Mouse (Mus musculus) left cerebral cortex, adult 2 months (tissue): Measurements from ENCODE around the gene Irf1. TPM values are rescaled to one million over a fixed set of nuclear protein-coding genes. Genes with fewer than 3 reads are reported as not detected.

Experiments used
- DNase-seq, 2 experiments: peaks; one replicate each; pipeline ENCODE4 v3.0.0; 2021 to 2022; ENCODE audit warnings: low spot score in 2 of 2, mixed read lengths in 1 of 2; ENCODE audit errors: extremely low spot score in 1 of 2
- H3K27ac ChIP-seq: fragments of 200-600 bp; 2 replicates; pipeline ENCODE4 v1.8.1; 2022
- H3K4me3 ChIP-seq: fragments of 200-600 bp; 2 replicates; pipeline ENCODE4 v1.8.1; 2022
- CTCF ChIP-seq: fragments of 200-600 bp; IDR thresholded peaks from 2 replicates; pipeline ENCODE4 v1.8.1; 2022; ENCODE audit warnings: antibody characterized with exemption, mild to moderate bottlenecking, moderate library complexity
- intact Hi-C: fragments of 180-260 bp; cut with DNase I; formaldehyde crosslinking; loops from one replicate; pipeline ENCODE4 v1.15.1; 2025
- total RNA-seq, 2 experiments: library from RNA; stranded (reverse); gene quantifications; 2 replicates each; pipeline ENCODE4 v1.2.3; 2021

Irf1 gene
- total RNA-seq, 2 experiments from 2014 or later = 6.6 to 8.2 TPM

DNA sequence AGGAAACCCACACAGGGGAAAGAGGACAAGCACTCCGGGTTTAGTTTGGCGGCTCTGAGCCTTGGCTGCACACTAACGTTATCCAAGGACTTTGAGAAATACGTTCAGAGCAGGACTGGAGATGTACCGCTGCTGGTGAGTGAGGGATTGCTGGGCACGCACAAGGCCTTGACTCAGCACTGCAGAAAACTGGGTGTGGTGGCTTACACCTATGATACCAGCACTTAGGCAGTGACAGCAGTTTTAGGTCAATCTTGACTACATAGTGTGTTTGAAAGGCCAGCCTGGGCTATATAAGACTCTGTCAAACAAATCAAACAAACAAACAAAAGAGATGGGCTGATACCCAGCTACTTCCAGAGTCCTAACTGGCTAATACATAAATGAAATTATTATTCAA, 33.7 kb downstream of the Irf1 start:
- H3K4me3 ChIP-seq = no peak overlapping the region
- DNase-seq = no peak
- intact Hi-C loops = no loop called here
- H3K27ac ChIP-seq = no peak overlapping the region
- TF ChIP-seq CTCF = no peak

DNA sequence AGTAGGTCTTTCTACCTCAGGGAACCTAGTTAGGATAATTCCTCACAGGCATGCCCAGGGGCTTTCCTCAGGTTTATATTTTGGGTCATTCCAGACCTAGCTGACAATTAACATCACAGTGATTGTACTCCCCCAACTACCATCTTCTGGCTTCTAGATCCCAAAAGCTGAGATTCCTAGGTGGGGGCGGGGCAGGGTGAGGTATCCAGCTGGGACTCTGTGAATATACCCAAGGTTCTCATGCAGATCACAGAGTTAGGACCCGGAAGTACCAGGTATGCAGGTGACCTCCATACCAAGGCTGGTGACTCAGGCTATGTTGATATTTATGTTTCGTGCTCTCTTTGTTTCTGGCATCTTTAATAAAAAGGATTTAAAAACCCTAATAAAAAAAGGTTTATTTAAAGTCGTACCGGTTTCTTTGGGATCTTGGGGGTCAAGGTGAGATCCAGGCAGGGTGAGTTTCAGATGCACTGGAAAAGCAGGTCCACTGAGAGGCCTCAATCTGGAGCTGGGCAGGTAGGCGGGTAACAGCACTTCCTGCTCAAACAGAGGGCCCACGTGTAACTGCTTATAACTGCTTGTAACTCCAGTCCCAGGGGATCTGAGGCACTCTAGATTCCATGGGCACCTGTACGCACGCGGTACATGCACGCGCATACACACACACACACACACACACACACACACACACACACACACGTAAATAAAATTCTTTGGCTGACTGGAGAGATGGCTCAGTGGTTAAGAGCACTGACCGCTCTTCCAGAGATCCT, 34.9 kb downstream of the Irf1 start:
- Histone ChIP-seq H3K4me3 (no peak overlapping the region), H3K27ac (no peak overlapping the region)
- intact Hi-C loops = no loop called here
- no peak for TF ChIP-seq CTCF
- no peak for DNase-seq

DNA sequence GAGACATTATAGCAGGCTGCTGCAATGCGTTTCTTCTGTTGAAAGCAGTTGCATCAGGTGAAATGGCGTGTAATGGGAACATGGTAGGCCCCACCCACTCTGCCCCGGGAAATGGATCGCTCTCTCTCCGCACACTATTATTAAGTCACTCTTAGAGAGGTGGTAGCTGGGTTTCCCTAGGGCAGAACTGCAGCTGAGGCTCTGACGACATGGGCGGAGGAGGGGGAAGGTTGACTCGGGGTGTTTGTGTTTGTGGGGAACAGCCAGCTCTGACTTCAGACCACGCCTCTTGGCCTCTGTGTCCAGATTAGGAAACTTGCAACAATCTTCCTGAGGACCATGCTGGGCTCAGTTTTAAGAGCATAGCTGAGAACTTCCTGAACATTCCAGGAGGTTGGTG, 36.0 kb downstream of the Irf1 start:
- no peak for TF ChIP-seq CTCF
- intact Hi-C loops = no loop called here
- H3K27ac ChIP-seq = no peak overlapping the region
- no peak overlapping the region for H3K4me3 ChIP-seq
- no peak for DNase-seq

DNA sequence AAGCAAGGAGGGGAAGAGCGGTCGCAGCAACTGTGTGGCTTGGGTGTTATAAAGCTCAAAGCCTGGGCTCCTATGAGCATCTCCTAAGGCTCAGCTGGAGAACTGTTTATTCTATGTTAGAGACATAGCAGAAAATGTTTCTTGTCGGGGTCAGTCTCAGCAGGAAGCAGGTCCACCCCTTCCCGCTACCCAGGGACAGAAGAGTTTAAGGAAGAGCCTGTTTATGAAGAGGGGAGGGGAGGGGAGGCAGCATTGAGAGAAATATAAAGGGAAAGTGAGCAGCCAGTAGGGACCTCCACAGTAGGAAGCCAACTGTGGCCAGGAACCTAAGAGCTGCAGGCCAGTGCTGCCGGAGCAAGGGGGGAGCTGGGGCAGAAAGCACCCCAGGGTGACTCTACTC, 39.5 kb downstream of the Irf1 start:
- TF ChIP-seq CTCF = no peak
- Histone ChIP-seq H3K4me3 (no peak overlapping the region), H3K27ac (no peak overlapping the region)
- intact Hi-C loops = no loop called here
- DNase-seq = no peak

DNA sequence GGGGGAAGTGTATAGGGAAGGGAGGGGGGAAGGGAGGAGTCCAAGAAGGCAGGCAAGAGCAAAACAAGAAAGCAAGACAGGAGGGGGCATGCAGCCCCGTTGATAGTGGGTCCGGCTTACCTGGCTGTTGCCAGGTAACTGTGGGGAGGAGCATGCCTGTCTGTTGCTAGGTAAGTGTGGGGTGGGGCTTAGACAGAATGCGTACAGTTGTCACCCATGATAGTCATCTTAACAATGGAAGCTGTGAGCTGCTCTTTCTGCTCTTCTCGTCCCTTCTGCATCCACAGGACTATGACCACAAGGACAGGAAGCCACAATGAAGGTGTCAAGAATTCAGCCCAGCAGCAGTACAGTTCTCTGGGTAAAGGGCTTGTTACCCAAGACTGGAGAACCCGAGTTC, 40.3 kb downstream of the Irf1 start:
- intact Hi-C loops = no loop called here
- H3K4me3 ChIP-seq = no peak overlapping the region
- no peak for TF ChIP-seq CTCF
- H3K27ac ChIP-seq = no peak overlapping the region
- no peak for DNase-seq

DNA sequence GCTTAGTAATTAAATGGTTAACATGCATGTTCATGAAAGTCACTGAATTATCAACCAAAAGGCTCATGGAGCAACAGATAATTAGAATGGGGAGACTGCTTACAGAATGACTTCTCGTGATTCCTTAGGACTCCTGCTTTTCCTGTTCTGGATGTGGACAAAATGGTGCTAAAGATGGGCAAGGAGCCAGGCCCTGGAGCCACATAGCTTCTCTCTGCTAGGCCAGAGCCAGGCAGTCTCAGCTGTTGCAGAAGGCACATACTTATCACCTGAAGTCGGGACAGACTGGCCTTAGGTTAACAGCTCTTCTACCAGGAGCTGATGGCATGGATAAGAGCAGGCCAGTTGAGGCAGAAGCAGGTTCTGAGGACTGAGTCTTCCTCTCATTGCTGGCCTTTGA, 40.9 kb downstream of the Irf1 start:
- H3K27ac ChIP-seq = no peak overlapping the region
- H3K4me3 ChIP-seq = no peak overlapping the region
- TF ChIP-seq CTCF = no peak
- intact Hi-C loops = no loop called here
- no peak for DNase-seq

DNA sequence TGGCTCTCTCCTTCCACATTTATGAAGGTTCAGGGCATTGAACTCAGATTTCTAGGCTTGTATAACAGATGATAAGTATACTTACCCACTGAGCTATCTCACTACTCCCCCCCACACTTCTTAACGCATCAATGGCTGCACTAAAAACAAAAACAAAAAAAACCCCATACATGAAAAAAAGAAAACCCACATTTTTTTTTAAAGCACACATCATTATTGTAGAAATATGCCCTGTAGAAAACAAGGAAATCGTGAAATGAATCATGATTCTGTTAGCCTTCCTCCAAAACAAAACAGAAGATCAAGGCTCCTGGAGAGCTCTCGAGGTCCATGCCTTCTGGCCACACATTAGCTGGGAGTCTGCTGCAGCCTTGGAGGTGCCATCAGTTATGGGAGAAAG, 41.5 kb downstream of the Irf1 start:
- intact Hi-C loops = no loop called here
- H3K4me3 ChIP-seq = no peak overlapping the region
- no peak overlapping the region for H3K27ac ChIP-seq
- no peak for TF ChIP-seq CTCF
- no peak for DNase-seq

DNA sequence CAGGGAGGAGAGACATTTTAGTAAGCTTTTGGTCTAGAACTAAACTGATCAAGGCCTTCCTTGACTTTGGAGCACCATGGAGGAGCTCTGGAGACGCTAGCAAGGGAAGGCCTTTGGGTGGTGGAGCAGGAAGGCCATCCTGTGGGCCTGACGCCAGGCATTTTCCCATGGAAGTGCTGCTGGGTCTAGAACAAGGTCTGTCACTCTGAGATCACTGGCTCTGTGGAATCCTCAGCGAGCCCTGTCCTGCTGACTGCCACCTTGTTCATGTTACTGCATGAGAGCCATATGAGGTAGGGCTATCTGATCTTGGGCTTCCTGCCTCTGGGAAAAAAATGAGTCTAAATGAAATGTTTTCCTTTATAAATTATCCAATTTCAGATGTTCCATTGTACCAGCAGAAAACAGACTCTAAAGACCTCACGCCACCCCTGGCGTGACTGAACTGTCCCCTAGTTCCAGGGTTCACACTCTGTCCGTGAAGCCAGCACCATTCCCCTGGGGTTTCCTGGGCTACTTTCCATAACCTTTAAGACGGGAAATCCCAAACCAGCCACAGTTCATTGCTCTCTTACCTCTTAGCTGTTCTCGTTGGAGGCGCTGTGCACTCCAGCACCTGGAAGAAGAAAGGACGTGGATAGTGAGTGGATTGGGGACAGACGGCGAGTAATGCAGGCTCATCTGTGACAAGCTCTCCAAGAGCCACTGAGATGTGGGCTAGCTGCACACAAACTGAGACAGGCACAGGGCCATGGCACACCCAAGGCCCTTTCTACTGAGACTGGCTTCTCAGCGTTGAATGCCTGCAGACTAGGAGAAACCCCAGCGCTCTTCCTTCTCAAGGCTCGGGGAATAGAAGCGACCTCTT, 43.4 kb downstream of the Irf1 start:
- no peak for TF ChIP-seq CTCF
- intact Hi-C loops = no loop called here
- no peak overlapping the region for H3K4me3 ChIP-seq
- no peak overlapping the region for H3K27ac ChIP-seq
- no peak for DNase-seq

DNA sequence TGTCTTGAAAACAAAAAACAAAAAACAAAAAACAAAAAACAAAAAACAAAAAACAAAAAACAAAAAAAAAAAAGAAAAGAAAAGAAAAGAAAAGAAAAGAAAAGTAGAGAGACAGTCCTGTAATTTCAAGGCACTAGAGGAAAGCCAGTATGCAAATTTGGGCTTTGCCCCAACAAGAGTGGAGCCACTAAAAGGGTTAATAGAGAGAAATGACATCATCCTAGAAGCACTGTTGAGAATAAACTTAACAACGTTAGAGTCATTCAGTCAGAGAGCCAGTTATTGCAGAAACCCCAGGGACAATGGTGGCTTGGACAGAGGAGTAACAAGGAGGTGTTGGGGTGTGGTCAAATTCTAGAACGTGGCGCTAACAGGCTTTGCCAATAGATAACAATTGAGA, 45.0 kb downstream of the Irf1 start:
- DNase-seq = no peak
- intact Hi-C loops = no loop called here
- no peak for TF ChIP-seq CTCF
- no peak overlapping the region for H3K4me3 ChIP-seq
- H3K27ac ChIP-seq = no peak overlapping the region

DNA sequence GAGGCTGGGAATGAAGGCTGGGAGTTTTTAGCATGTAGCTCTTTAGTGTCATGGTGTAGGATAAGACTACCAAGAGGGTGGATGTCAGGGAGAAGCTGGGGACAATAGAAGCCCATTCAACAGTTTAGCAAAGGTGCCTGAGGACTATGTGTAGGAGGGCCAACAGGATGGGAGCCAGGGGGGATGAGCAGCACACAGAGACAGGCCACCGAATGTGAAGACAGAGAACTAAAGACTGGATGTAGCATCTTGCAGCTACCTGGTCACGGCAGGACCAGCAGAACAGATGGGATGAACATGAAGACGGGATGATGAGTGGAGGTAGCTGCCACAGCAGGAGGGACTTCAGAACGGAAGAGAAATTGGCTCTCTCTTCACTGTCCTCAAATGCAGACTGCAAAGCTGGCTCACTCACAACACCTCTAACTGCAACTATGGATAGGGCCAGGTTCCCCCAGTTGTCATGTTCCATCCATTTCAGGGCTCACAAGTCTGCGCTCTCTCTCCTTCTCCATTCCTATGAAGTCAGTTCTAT, 47.1 kb downstream of the Irf1 start:
- no peak for TF ChIP-seq CTCF
- intact Hi-C loops = no loop called here
- no peak overlapping the region for H3K4me3 ChIP-seq
- DNase-seq = no peak
- no peak overlapping the region for H3K27ac ChIP-seq

DNA sequence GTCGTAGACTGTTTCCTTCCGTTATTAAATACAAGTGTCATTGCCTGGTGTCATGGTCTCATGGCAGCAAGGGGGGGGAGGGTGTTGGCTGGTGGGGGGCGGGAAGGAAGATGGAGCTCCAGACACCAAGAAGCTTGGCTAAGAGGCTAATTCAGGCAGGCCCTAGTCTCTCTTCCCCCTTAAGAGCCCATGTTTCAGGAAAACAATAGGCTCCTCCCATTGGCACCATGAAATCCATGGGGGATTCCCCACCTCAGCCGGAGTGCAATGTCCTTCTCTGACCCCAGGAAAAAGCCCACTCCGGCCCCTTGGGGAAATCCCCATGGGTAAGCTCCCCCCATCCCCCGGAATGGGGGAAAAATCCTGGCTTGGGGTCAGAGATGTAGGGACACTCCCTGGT, 49.0 kb downstream of the Irf1 start:
- intact Hi-C loops = no loop called here
- no peak overlapping the region for H3K27ac ChIP-seq

DNA sequence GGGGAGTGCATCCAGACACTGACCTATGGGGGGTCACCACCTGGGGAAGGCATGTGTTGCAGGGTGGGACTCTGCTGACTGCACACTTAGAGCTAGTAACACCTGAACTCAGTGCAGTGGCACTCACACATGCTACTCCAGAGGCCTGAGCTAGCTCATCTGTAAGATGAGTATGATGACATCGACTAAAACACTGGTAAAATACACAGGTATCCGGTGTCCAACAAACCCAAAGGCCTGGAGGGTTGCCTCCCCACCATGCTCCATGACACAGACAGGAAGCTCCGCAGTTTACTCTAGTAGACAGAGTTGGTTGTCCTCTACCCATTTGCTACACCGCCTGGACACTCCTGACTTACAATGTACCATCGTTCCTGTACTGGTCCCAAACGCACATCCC, 49.7 kb downstream of the Irf1 start:
- DNase-seq = no peak
- no peak overlapping the region for H3K4me3 ChIP-seq
- H3K27ac ChIP-seq = no peak overlapping the region
- no peak for TF ChIP-seq CTCF
- intact Hi-C loops = no loop called here

More for the DNA sequence above, 49.0 kb downstream of the Irf1 start:
- no peak for DNase-seq
- no peak overlapping the region for H3K4me3 ChIP-seq
- no peak for TF ChIP-seq CTCF
